Mouse (Mus musculus): ENCODE measurements at regions not wholly inside any gene's neighbourhood (a gene's known extent, or its start where the extent isn't known, plus 50 kb on each side); places are given as distances from the start of the nearest gene placed in this dataset.

GRCm38 (mm10) chr5:132728689-132729189 is 185.6 kb upstream of the Auts2 start:
- no peak overlapping the region for H3K9ac ChIP-seq
- H3K4me2 ChIP-seq (replicated peaks): no peak overlapping the region
- no peaks in the 10 kb centered on the region for H3K4me1 ChIP-seq
- H3K27ac ChIP-seq: no peak overlapping the region
- H3K36me3 ChIP-seq: no peaks in the 10 kb centered on the region
- H3K27me3 ChIP-seq: no peaks in the 10 kb centered on the region
- no peak for ATAC-seq (ENCODE audit: low FRiP score)
- WGBS: 25% methylated on average over 10 of the region's 10 CpGs
- no peak overlapping the region for H3K4me3 ChIP-seq
- no peaks in the 10 kb centered on the region for H3K9me3 ChIP-seq (replicated peaks)

DNA sequence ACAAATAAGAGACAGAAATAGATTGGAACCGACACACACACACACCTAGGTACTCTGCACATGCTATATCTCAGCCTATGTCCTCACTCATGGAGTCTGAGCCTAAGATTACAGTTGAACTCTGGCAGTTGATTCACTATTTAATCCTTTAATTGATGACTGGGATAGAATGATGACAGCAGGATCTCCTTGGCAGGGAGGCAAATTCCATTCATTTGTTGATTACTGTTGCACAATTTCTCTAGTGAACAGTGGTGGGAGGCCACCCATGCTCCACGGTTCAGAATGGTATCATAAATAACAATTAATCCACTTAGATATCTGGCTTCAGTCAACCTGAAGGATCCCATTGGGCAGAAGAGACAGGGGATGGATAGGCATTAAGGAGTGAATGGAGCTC is 181.3 kb upstream of the Auts2 start:
- ATAC-seq (ENCODE audit: low FRiP score): no peak
- Histone ChIP-seq H3K4me2 (replicated peaks) (no peak overlapping the region), H3K27me3 (no peaks in the 10 kb centered on the region), H3K27ac (no peak overlapping the region), H3K4me3 (no peak overlapping the region), H3K4me1 (no peaks in the 10 kb centered on the region), H3K9me3 (replicated peaks) (no peaks in the 10 kb centered on the region), H3K9ac (no peak overlapping the region), H3K36me3 (no peaks in the 10 kb centered on the region)
- 74% methylated on average over 2 of the region's 2 CpGs for WGBS

DNA sequence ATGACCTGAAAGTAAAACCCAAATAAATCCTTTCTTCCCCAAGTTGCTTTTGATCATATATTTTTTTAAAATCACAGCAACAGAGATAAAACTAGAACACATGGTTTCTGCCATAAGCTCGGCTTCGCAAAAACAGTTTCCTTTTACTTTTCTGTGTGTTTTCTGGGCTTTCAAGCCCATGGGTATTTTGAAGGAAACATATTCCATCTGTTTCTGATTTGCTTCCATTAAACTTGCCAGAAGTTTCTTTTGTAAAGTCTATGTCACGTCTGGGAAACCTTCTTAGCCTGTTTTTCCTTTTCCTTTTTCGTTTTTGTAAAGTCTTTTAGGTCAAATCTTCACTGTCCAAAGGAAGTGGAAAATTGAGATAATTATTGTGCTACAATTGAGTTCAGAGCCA is 167.2 kb upstream of the Auts2 start:
- no peak overlapping the region for H3K4me2 ChIP-seq (replicated peaks)
- no peak overlapping the region for H3K9ac ChIP-seq
- ATAC-seq (ENCODE audit: low FRiP score): no peak
- no peaks in the 10 kb centered on the region for H3K9me3 ChIP-seq (replicated peaks)
- no peaks in the 10 kb centered on the region for H3K4me1 ChIP-seq
- no peak overlapping the region for H3K27ac ChIP-seq
- no peaks in the 10 kb centered on the region for H3K27me3 ChIP-seq
- H3K4me3 ChIP-seq: no peak overlapping the region
- H3K36me3 ChIP-seq: no peaks in the 10 kb centered on the region
- WGBS: 66% methylated on average over 4 of the region's 4 CpGs

GRCm38 (mm10) chr5:132707531-132707930 is 164.4 kb upstream of the Auts2 start:
- no peaks in the 10 kb centered on the region for H3K9me3 ChIP-seq (replicated peaks)
- H3K27me3 ChIP-seq: no peaks in the 10 kb centered on the region
- no peak for ATAC-seq (ENCODE audit: low FRiP score)
- H3K4me1 ChIP-seq: no peaks in the 10 kb centered on the region
- H3K4me2 ChIP-seq (replicated peaks): no peak overlapping the region
- no peak overlapping the region for H3K9ac ChIP-seq
- H3K27ac ChIP-seq: no peak overlapping the region
- H3K4me3 ChIP-seq: no peak overlapping the region
- H3K36me3 ChIP-seq: no peaks in the 10 kb centered on the region
- 71% methylated on average over 4 of the region's 4 CpGs for WGBS

GRCm38 (mm10) chr5:132703455-132704100 is 160.4 kb upstream of the Auts2 start:
- no peaks in the 10 kb centered on the region for H3K27me3 ChIP-seq
- no peaks in the 10 kb centered on the region for H3K9me3 ChIP-seq (replicated peaks)
- no peak overlapping the region for H3K27ac ChIP-seq
- WGBS: 87% methylated on average over 10 of the region's 10 CpGs
- no peak overlapping the region for H3K9ac ChIP-seq
- no peak overlapping the region for H3K4me3 ChIP-seq
- H3K36me3 ChIP-seq: no peaks in the 10 kb centered on the region
- ATAC-seq (ENCODE audit: low FRiP score): no peak
- H3K4me2 ChIP-seq (replicated peaks): no peak overlapping the region
- no peaks in the 10 kb centered on the region for H3K4me1 ChIP-seq

DNA sequence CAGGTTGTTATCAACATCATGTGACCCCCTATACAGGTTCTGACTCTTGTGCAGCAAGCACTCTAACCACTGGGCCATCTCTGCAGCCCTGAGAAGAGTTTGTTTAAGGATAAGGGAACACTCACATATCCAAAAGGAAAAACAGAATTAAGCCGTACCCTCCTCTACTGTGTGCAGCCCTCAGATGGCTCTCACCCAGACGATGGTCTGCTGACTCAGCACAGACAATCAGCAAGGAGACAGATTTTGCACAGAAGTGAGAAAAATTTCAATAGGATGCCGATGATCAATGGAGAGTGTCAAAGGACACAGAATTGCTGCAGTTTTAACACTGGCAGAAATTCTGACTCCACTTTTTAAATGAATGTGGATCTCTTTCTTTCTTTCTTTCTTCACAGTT is 159.4 kb upstream of the Auts2 start:
- Histone ChIP-seq H3K4me1 (no peaks in the 10 kb centered on the region), H3K9me3 (replicated peaks) (no peaks in the 10 kb centered on the region), H3K4me2 (replicated peaks) (no peak overlapping the region), H3K9ac (no peak overlapping the region), H3K27ac (no peak overlapping the region), H3K36me3 (no peaks in the 10 kb centered on the region), H3K4me3 (no peak overlapping the region), H3K27me3 (no peaks in the 10 kb centered on the region)
- 80% methylated on average over 3 of the region's 3 CpGs for WGBS
- ATAC-seq (ENCODE audit: low FRiP score): no peak

GRCm38 (mm10) chr5:132690784-132691183 is 147.6 kb upstream of the Auts2 start:
- H3K4me1 ChIP-seq: no peaks in the 10 kb centered on the region
- H3K4me3 ChIP-seq: no peak overlapping the region
- H3K9ac ChIP-seq: no peak overlapping the region
- ATAC-seq (ENCODE audit: low FRiP score): no peak
- H3K4me2 ChIP-seq (replicated peaks): no peak overlapping the region
- H3K36me3 ChIP-seq: no peaks in the 10 kb centered on the region
- no peak overlapping the region for H3K27ac ChIP-seq
- H3K9me3 ChIP-seq (replicated peaks): peaks cover 5% of the 10 kb centered on the region; the same call in 1 of the 2 replicates
- no peaks in the 10 kb centered on the region for H3K27me3 ChIP-seq
- WGBS: 90% methylated on average over 10 of the region's 10 CpGs

DNA sequence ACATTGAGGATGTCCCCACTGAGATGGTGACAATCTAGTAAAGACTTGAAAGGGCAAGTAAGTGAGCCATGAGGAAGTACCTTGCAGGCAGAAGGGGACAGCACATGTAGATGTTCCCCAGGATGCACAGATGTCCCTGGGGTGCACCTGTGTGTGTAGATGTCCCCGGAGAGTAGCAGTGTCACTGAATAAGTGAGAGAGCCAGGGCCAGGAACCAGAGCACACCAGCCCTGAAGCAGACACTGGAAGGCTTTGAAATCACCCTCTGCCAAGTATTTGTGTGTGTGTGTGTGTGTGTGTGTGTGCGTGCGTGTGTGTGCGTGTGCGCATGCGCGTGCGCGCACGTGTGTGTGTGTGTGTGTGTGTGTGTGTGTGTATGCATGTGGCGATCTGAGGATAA is 132.1 kb upstream of the Auts2 start:
- no peak for ATAC-seq (ENCODE audit: low FRiP score)
- H3K9ac ChIP-seq: no peak overlapping the region
- no peaks in the 10 kb centered on the region for H3K36me3 ChIP-seq
- H3K27ac ChIP-seq: no peak overlapping the region
- H3K4me3 ChIP-seq: no peak overlapping the region
- H3K9me3 ChIP-seq (replicated peaks): no peaks in the 10 kb centered on the region
- WGBS: over 99% methylated on average over 11 of the region's 11 CpGs
- no peak overlapping the region for H3K4me2 ChIP-seq (replicated peaks)
- H3K4me1 ChIP-seq: peaks cover 3% of the 10 kb centered on the region; the same call in 1 of the 2 replicates
- 0 out of 2 replicates have a peak, but pooled peaks cover 6% of the 10 kb centered on the region for H3K27me3 ChIP-seq

GRCm38 (mm10) chr5:132673599-132674305 is 130.6 kb upstream of the Auts2 start:
- Histone ChIP-seq H3K36me3 (no peaks in the 10 kb centered on the region), H3K9me3 (replicated peaks) (no peaks in the 10 kb centered on the region), H3K4me1 (peaks cover 3% of the 10 kb centered on the region; the same call in 1 of the 2 replicates), H3K27ac (no peak overlapping the region), H3K4me3 (no peak overlapping the region), H3K27me3 (0 out of 2 replicates have a peak, but pooled peaks cover 6% of the 10 kb centered on the region), H3K9ac (no peak overlapping the region), H3K4me2 (replicated peaks) (no peak overlapping the region)
- no peak for ATAC-seq (ENCODE audit: low FRiP score)
- WGBS: 23% methylated on average over 6 of the region's 6 CpGs

DNA sequence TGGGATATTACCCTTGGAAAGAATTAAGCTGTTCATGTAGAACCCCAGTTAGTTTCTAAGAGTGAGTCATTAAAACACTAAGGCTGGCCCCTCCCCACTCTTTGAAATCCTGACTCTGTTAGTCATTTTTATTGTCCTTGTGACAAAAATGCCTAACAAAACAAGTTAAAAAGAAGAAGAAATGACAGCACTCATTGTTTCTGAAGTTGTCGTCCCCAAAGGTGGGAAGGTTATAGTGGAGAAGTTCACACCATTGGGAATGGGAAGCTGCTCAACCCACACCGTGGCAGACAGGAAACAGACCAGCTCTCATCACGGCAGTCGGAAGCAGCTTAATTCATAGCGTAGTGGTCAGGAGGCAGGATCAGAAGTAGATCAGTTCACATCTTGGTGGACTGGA is 128.4 kb upstream of the Auts2 start:
- WGBS: 70% methylated on average over 5 of the region's 5 CpGs
- H3K9me3 ChIP-seq (replicated peaks): no peaks in the 10 kb centered on the region

DNA sequence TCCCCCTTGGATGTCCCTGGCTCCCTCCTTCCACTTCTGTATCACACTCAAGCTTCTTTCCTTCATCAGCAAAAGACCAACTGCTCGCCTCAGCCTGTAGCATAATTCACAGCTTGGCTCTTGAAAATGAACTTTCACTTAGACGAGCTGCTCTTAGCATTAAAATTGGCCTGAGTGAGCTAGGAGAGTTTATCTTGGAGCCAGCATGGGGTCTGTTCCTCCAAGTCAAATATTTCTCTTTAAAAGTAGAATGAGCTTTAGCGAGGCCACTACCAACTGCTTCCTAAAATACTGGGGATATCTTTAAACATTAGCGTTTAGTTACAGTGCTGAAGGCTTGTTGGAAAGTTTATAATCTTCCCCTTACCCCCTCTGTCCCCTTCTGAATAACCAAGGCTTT is 124.2 kb upstream of the Auts2 start:
- no peaks in the 10 kb centered on the region for H3K4me1 ChIP-seq
- no peaks in the 10 kb centered on the region for H3K9me3 ChIP-seq (replicated peaks)
- H3K27ac ChIP-seq: no peak overlapping the region
- H3K36me3 ChIP-seq: no peaks in the 10 kb centered on the region
- H3K9ac ChIP-seq: no peak overlapping the region
- ATAC-seq (ENCODE audit: low FRiP score): no peak
- no peaks in the 10 kb centered on the region for H3K27me3 ChIP-seq
- H3K4me3 ChIP-seq: no peak overlapping the region
- H3K4me2 ChIP-seq (replicated peaks): no peak overlapping the region
- WGBS: 62% methylated on average over 4 of the region's 4 CpGs

More for the DNA sequence above, 128.4 kb upstream of the Auts2 start:
- Histone ChIP-seq H3K27me3 (0 out of 2 replicates have a peak, but pooled peaks cover 4% of the 10 kb centered on the region), H3K9ac (no peak overlapping the region), H3K4me3 (no peak overlapping the region), H3K4me1 (peaks cover 3% of the 10 kb centered on the region; the same call in 1 of the 2 replicates), H3K36me3 (no peaks in the 10 kb centered on the region), H3K27ac (no peak overlapping the region), H3K4me2 (replicated peaks) (no peak overlapping the region)
- ATAC-seq (ENCODE audit: low FRiP score): no peak

- Histone ChIP-seq H3K27ac (no peak overlapping the region), H3K4me3 (no peak overlapping the region), H3K4me1 (no peaks in the 10 kb centered on the region), H3K4me2 (replicated peaks) (no peak overlapping the region), H3K9me3 (replicated peaks) (peaks cover 7% of the 10 kb centered on the region), H3K36me3 (no peaks in the 10 kb centered on the region), H3K9ac (no peak overlapping the region), H3K27me3 (no peaks in the 10 kb centered on the region)
- ATAC-seq (ENCODE audit: low FRiP score): no peak
- WGBS: 58% methylated on average over 1 of the region's 1 CpGs
These were observed 118.1 kb upstream of the Auts2 start for GRCm38 (mm10) chr5:132661266-132661665.

GRCm38 (mm10) chr5:132660036-132660435 is 116.9 kb upstream of the Auts2 start:
- ATAC-seq (ENCODE audit: low FRiP score): no peak
- Histone ChIP-seq H3K4me2 (replicated peaks) (no peak overlapping the region), H3K27ac (no peak overlapping the region), H3K4me1 (no peaks in the 10 kb centered on the region), H3K27me3 (no peaks in the 10 kb centered on the region), H3K9me3 (replicated peaks) (peaks cover 7% of the 10 kb centered on the region), H3K9ac (no peak overlapping the region), H3K4me3 (no peak overlapping the region), H3K36me3 (no peaks in the 10 kb centered on the region)
- 77% methylated on average over 7 of the region's 7 CpGs for WGBS
